In genomic region chr11:87125562-87125961, GRCm38 (mm10) we compare ENCODE assay signal across 10 mouse cellular contexts. TPM values are rescaled to one million over a fixed set of nuclear protein-coding genes. Genes with fewer than 3 reads are reported as not detected.
DNase-seq lines count a peak whose midpoint lies in the region; ATAC-seq lines count a peak whose summit lies in the region.
"Had no signal": no experiment of that assay in that cellular context is flagged by ENCODE, and none has a peak within 500 bp of the region (broad histone marks: within the 10 kb centered on the region; RNA-seq: fewer than 3 reads in every experiment).

No protein-coding gene starts in this region.

- H3K27ac ChIP-seq in lung, embryonic 16.5 days (ENCODE audit: low read length), result no peak overlapping the region
- peak overlapping the region; percentile 89; the same call in 1 of the 2 replicates for H3K27ac ChIP-seq in forebrain, embryonic 14.5 days (ENCODE audit: low read depth, low read length)
- peak overlapping the region; percentile 89; the same call in 1 of the 2 replicates for H3K27ac ChIP-seq in limb, embryonic 12.5 days
- peak overlapping the region; percentile 41 for H3K27ac ChIP-seq in neural tube, embryonic 14.5 days (ENCODE audit: low read depth, low read length)

- H3K4me3 ChIP-seq in lung, embryonic 16.5 days (ENCODE audit: low read length), result 0 out of 2 replicates have a peak overlapping the region, but pooled peaks have one; percentile 7
- no peak overlapping the region; the same call in 1 of the 2 replicates for H3K4me3 ChIP-seq in forebrain, embryonic 14.5 days (ENCODE audit: low read depth, low read length)
- peak overlapping the region; percentile 88 for H3K4me3 ChIP-seq in limb, embryonic 12.5 days (replicated peaks)
- H3K4me3 ChIP-seq in neural tube, embryonic 14.5 days (ENCODE audit: low read depth, low read length), result 0 out of 2 replicates have a peak overlapping the region, but pooled peaks have one; percentile 97

- no peaks in the 10 kb centered on the region for H3K27me3 ChIP-seq in lung, embryonic 16.5 days (ENCODE audit: control insufficient read depth, insufficient read depth, low read depth, low read length)
- no peaks in the 10 kb centered on the region for H3K27me3 ChIP-seq in forebrain, embryonic 14.5 days (replicated peaks; ENCODE audit: control insufficient read depth, insufficient read depth, low read length)
- H3K27me3 ChIP-seq in limb, embryonic 12.5 days, result no peaks in the 10 kb centered on the region
- no peaks in the 10 kb centered on the region for H3K27me3 ChIP-seq in neural tube, embryonic 14.5 days (ENCODE audit: control insufficient read depth, insufficient read depth, low read length)

- no peak for ATAC-seq in lung, embryonic 16.5 days (ENCODE audit: low read depth)
- ATAC-seq in forebrain, embryonic 14.5 days, result no peak
- no peak for ATAC-seq in limb, embryonic 12.5 days (ENCODE audit: insufficient number of reproducible peaks, insufficient read depth, low FRiP score, low TSS enrichment, low read depth)
- no peak for ATAC-seq in neural tube, embryonic 14.5 days (ENCODE audit: low read depth)

- peaks cover 22% of the 10 kb centered on the region for H3K36me3 ChIP-seq in lung, embryonic 16.5 days (ENCODE audit: control insufficient read depth, insufficient read depth, low read length)
- H3K36me3 ChIP-seq in forebrain, embryonic 14.5 days (ENCODE audit: control insufficient read depth, insufficient read depth, low read length), result peaks cover 46% of the 10 kb centered on the region
- peaks cover 43% of the 10 kb centered on the region for H3K36me3 ChIP-seq in limb, embryonic 12.5 days
- peaks cover 21% of the 10 kb centered on the region; the same call in 1 of the 2 replicates for H3K36me3 ChIP-seq in neural tube, embryonic 14.5 days (ENCODE audit: control insufficient read depth, insufficient read depth, low read length)

- peaks cover 14% of the 10 kb centered on the region for H3K4me1 ChIP-seq in lung, embryonic 16.5 days (replicated peaks; ENCODE audit: control insufficient read depth, insufficient read depth, low read length)
- peaks cover 13% of the 10 kb centered on the region for H3K4me1 ChIP-seq in forebrain, embryonic 14.5 days (ENCODE audit: control insufficient read depth, insufficient read depth, low read length)
- H3K4me1 ChIP-seq in limb, embryonic 12.5 days (replicated peaks), result peaks cover 19% of the 10 kb centered on the region
- H3K4me1 ChIP-seq in neural tube, embryonic 14.5 days (ENCODE audit: control insufficient read depth, insufficient read depth, low read length), result peaks cover 16% of the 10 kb centered on the region

- H3K9me3 ChIP-seq in lung, embryonic 16.5 days (ENCODE audit: control insufficient read depth, low read length), result no peaks in the 10 kb centered on the region
- H3K9me3 ChIP-seq in forebrain, embryonic 14.5 days (replicated peaks; ENCODE audit: control insufficient read depth, low read length), result no peaks in the 10 kb centered on the region
- no peaks in the 10 kb centered on the region for H3K9me3 ChIP-seq in limb, embryonic 12.5 days
- no peaks in the 10 kb centered on the region for H3K9me3 ChIP-seq in neural tube, embryonic 14.5 days (ENCODE audit: control insufficient read depth, low read length)

- H3K4me2 ChIP-seq in lung, embryonic 16.5 days (ENCODE audit: low read depth, low read length), result peak overlapping the region; percentile 69
- peak overlapping the region; percentile 68 for H3K4me2 ChIP-seq in forebrain, embryonic 14.5 days (ENCODE audit: low read length)
- H3K4me2 ChIP-seq in limb, embryonic 12.5 days, result peak overlapping the region; percentile 74
- H3K4me2 ChIP-seq in neural tube, embryonic 14.5 days (ENCODE audit: low read depth, low read length), result peak overlapping the region; percentile 65; the same call in 1 of the 2 replicates

- no peak for DNase-seq in lung, postnatal 36 days
- no peak for DNase-seq in forebrain, embryonic 14.5 days (ENCODE audit: low spot score)
- no peak for DNase-seq in right cerebral cortex, postnatal 25 days
- DNase-seq in spleen, adult 12 weeks (ENCODE audit: low spot score), result no peak
- no peak for DNase-seq in adrenal gland, adult 18-20 months (ENCODE audit: low spot score in 2 of 2)
- DNase-seq: kidney, adult 11 months; lung, adult 18-20 months had no signal

- WGBS in lung, embryonic 16.5 days, result 44% methylated on average over 4 of the region's 4 CpGs
- WGBS in forebrain, embryonic 14.5 days, result 41% methylated on average over 4 of the region's 4 CpGs
- WGBS in limb, embryonic 12.5 days, result 56% methylated on average over 4 of the region's 4 CpGs
- WGBS in neural tube, embryonic 14.5 days, result 61% methylated on average over 4 of the region's 4 CpGs

- H3K9ac ChIP-seq in lung, embryonic 16.5 days (ENCODE audit: low read length), result peak overlapping the region; percentile 13; the same call in 1 of the 2 replicates
- peak overlapping the region; percentile 84; the same call in 1 of the 2 replicates for H3K9ac ChIP-seq in forebrain, embryonic 14.5 days (ENCODE audit: low read length)
- H3K9ac ChIP-seq in limb, embryonic 12.5 days (replicated peaks), result no peak overlapping the region
- no peak overlapping the region for H3K9ac ChIP-seq in neural tube, embryonic 14.5 days (replicated peaks; ENCODE audit: low read depth, low read length)

RNA-seq across cellular contexts. Expression of gene Trim37, which starts 1.3 kb away (rescaled TPM):
- polyA plus RNA-seq in lung, embryonic 16.5 days (2015; fragmentation: Nextera tagmentation; extraction: Ambion mirVana), result 26.8 and 28.3 TPM in 2 replicates
- 88.1 and 89.7 TPM in 2 replicates for polyA plus RNA-seq in forebrain, embryonic 14.5 days (2014; fragmentation: Nextera tagmentation; extraction: Ambion mirVana)
- 33.2 and 35.1 TPM in 2 replicates for polyA plus RNA-seq in limb, embryonic 12.5 days (2016; fragmentation: Nextera tagmentation; extraction: Ambion mirVana)
- 102 and 106 TPM in 2 replicates for polyA plus RNA-seq in neural tube, embryonic 14.5 days (2014; fragmentation: Nextera tagmentation; extraction: Ambion mirVana)
- 10 to 100 TPM; 14.2 to 14.9 TPM for total RNA-seq in adrenal gland, adult 18-20 months (2021)

RNA-seq across cellular contexts. Expression of gene Ska2, which starts 16.5 kb away (rescaled TPM):
- 61.7 and 64.4 TPM in 2 replicates for polyA plus RNA-seq in lung, embryonic 16.5 days (2015; fragmentation: Nextera tagmentation; extraction: Ambion mirVana)
- polyA plus RNA-seq in forebrain, embryonic 14.5 days (2014; fragmentation: Nextera tagmentation; extraction: Ambion mirVana), result 71.4 and 73.8 TPM in 2 replicates
- polyA plus RNA-seq in limb, embryonic 12.5 days (2016; fragmentation: Nextera tagmentation; extraction: Ambion mirVana), result 101 and 103 TPM in 2 replicates
- 38.2 and 43.0 TPM in 2 replicates for polyA plus RNA-seq in neural tube, embryonic 14.5 days (2014; fragmentation: Nextera tagmentation; extraction: Ambion mirVana)
- total RNA-seq in adrenal gland, adult 18-20 months (2021), result 1 to 10 TPM; 6.0 to 6.2 TPM

RNA-seq across cellular contexts. Expression of gene Prr11, which starts 17.1 kb away (rescaled TPM):
- 12.5 and 13.9 TPM in 2 replicates for polyA plus RNA-seq in lung, embryonic 16.5 days (2015; fragmentation: Nextera tagmentation; extraction: Ambion mirVana)
- 5.8 and 7.0 TPM in 2 replicates for polyA plus RNA-seq in forebrain, embryonic 14.5 days (2014; fragmentation: Nextera tagmentation; extraction: Ambion mirVana)
- polyA plus RNA-seq in limb, embryonic 12.5 days (2016; fragmentation: Nextera tagmentation; extraction: Ambion mirVana), result 7.4 and 9.4 TPM in 2 replicates
- 2.4 and 2.5 TPM in 2 replicates for polyA plus RNA-seq in neural tube, embryonic 14.5 days (2014; fragmentation: Nextera tagmentation; extraction: Ambion mirVana)
- under 1 TPM; 0.46 to 0.58 TPM for total RNA-seq in adrenal gland, adult 18-20 months (2021)

RNA-seq across cellular contexts. Expression of gene Smg8, which starts 39.0 kb away (rescaled TPM):
- polyA plus RNA-seq in lung, embryonic 16.5 days (2015; fragmentation: Nextera tagmentation; extraction: Ambion mirVana), result 17.3 and 19.6 TPM in 2 replicates
- 22.3 and 25.0 TPM in 2 replicates for polyA plus RNA-seq in forebrain, embryonic 14.5 days (2014; fragmentation: Nextera tagmentation; extraction: Ambion mirVana)
- 28.2 and 31.1 TPM in 2 replicates for polyA plus RNA-seq in limb, embryonic 12.5 days (2016; fragmentation: Nextera tagmentation; extraction: Ambion mirVana)
- 23.2 TPM in 2 replicates for polyA plus RNA-seq in neural tube, embryonic 14.5 days (2014; fragmentation: Nextera tagmentation; extraction: Ambion mirVana)
- total RNA-seq in adrenal gland, adult 18-20 months (2021), result 10 to 100 TPM; 15.2 to 23.4 TPM

RNA-seq across cellular contexts. Expression of gene Gdpd1, which starts 51.7 kb away (rescaled TPM):
- polyA plus RNA-seq in lung, embryonic 16.5 days (2015; fragmentation: Nextera tagmentation; extraction: Ambion mirVana), result 25.1 and 28.5 TPM in 2 replicates
- 188 and 197 TPM in 2 replicates for polyA plus RNA-seq in forebrain, embryonic 14.5 days (2014; fragmentation: Nextera tagmentation; extraction: Ambion mirVana)
- polyA plus RNA-seq in limb, embryonic 12.5 days (2016; fragmentation: Nextera tagmentation; extraction: Ambion mirVana), result 28.4 and 30.6 TPM in 2 replicates
- 172 and 179 TPM in 2 replicates for polyA plus RNA-seq in neural tube, embryonic 14.5 days (2014; fragmentation: Nextera tagmentation; extraction: Ambion mirVana)
- total RNA-seq in adrenal gland, adult 18-20 months (2021), result 1 to 10 TPM; 3.7 to 6.3 TPM

Comparison
In these comparisons a context has a peak if more than half of its experiments do, and no peak if none do; other contexts are left out.
1. H3K9ac ChIP-seq: peak in lung, embryonic 16.5 days (single experiment) and forebrain, embryonic 14.5 days (single experiment); none in limb, embryonic 12.5 days (single experiment) and neural tube, embryonic 14.5 days (single experiment).
2. Peak in every context shown above with its lines, with median percentiles within 50 percentile points of each other: H3K4me2 ChIP-seq.